Mouse (Mus musculus) ES-E14 (cell line): ENCODE data around the gene Dpp6.

ENCODE experiments used
- CHD2 ChIP-seq: IDR thresholded peaks from 2 replicates; pipeline ENCODE4 v1.6.1; 2014; ENCODE audit warnings: mild to moderate bottlenecking, low read depth, low read length, inconsistent platforms
- MAFK ChIP-seq: IDR thresholded peaks from 2 replicates; pipeline ENCODE4 v1.6.1; 2014; ENCODE audit warnings: mild to moderate bottlenecking, low read depth, low read length, inconsistent platforms; ENCODE audit not compliant: insufficient read depth
- ZNF384 ChIP-seq: IDR thresholded peaks from 2 replicates; pipeline ENCODE4 v1.6.1; 2012; ENCODE audit warnings: low read depth, low read length, inconsistent platforms

- TF ChIP-seq MAFK (no peak), CHD2 (no peak), ZNF384 (no peak)
Observed at GRCm38 (mm10) chr5:27402616-27403015, 585.6 kb downstream of the Dpp6 start.
